Mouse (Mus musculus) neural tube, embryonic 14.5 days (tissue): ENCODE data around the gene Ate1. TPM values are rescaled to one million over a fixed set of nuclear protein-coding genes. Genes with fewer than 3 reads are reported as not detected.
"Not testable (repeated sequence)": the region's sequence is repeated elsewhere in the genome, so short reads cannot be mapped to it uniquely, and the experiment has no call there.

Experiments
- ATAC-seq: fragments of 200-750 bp; cut with Nextera tagmentation; 2 replicates; pipeline ENCODE4 v1.8.0; 2017; ENCODE audit warnings: low read depth, mild to moderate bottlenecking, moderate TSS enrichment, moderate library complexity
- H3K27ac ChIP-seq: fragments of 300-500 bp; sonication (generic); 2 replicates; pipeline ENCODE4 v1.5.1; 2014; ENCODE audit warnings: low read depth, mild to moderate bottlenecking, control low read depth, low read length, moderate library complexity, mixed read lengths
- H3K27me3 ChIP-seq: fragments of 300-500 bp; sonication (generic); 2 replicates; pipeline ENCODE4 v1.6.1; 2014; ENCODE audit warnings: low read length; ENCODE audit not compliant: control insufficient read depth, insufficient read depth
- H3K36me3 ChIP-seq: fragments of 300-500 bp; sonication (generic); 2 replicates; pipeline ENCODE4 v1.6.1; 2014; ENCODE audit warnings: low read length, mixed read lengths; ENCODE audit not compliant: control insufficient read depth, insufficient read depth
- H3K4me1 ChIP-seq: fragments of 300-500 bp; sonication (generic); 2 replicates; pipeline ENCODE4 v1.6.1; 2014; ENCODE audit warnings: low read length; ENCODE audit not compliant: control insufficient read depth, insufficient read depth
- H3K4me2 ChIP-seq: fragments of 300-500 bp; sonication (generic); 2 replicates; pipeline ENCODE4 v1.6.1; 2014; ENCODE audit warnings: mild to moderate bottlenecking, low read depth, low read length, control low read depth
- H3K4me3 ChIP-seq: fragments of 300-500 bp; sonication (generic); 2 replicates; pipeline ENCODE4 v1.5.1; 2014; ENCODE audit warnings: low read depth, low read length, control low read depth, mixed read lengths
- H3K9ac ChIP-seq: fragments of 300-500 bp; sonication (generic); replicated peaks from 2 replicates; pipeline ENCODE4 v1.6.1; 2014; ENCODE audit warnings: low read depth, mild to moderate bottlenecking, control low read depth, low read length, mixed read lengths
- H3K9me3 ChIP-seq: fragments of 300-500 bp; sonication (generic); 2 replicates; pipeline ENCODE4 v1.6.1; 2016; ENCODE audit warnings: low read length; ENCODE audit not compliant: control insufficient read depth
- WGBS: fragments of 180-500 bp; shearing (Covaris S2); extraction: QIAGEN DNeasy Blood & Tissue Kit; methylation state at CpG from one replicate; pipeline ENCODE4 v1.1.7; 2014; 5-methylcytosine and 5-hydroxymethylcytosine counted together
- polyA plus RNA-seq: library from polyadenylated mRNA; unstranded; fragments of >200 nt; fragmentation: Nextera tagmentation; extraction: Ambion mirVana; gene quantifications from 2 replicates; pipeline ENCODE4 v1.2.1, GENCODE M21; 2014

Gene Ate1
- polyA plus RNA-seq, 1 experiment from 2014 or later, result 121 TPM

- Histone ChIP-seq H3K4me1 (no peaks in the 10 kb centered on the region), H3K27ac (no peak overlapping the region), H3K9me3 (no peaks in the 10 kb centered on the region), H3K4me2 (no peak overlapping the region), H3K27me3 (no peaks in the 10 kb centered on the region), H3K36me3 (peaks cover 30% of the 10 kb centered on the region), H3K4me3 (no peak overlapping the region), H3K9ac (no peak overlapping the region)
- no peak for ATAC-seq
- WGBS, result 89% methylated on average over 4 of the region's 4 CpGs
Measured at GRCm38 (mm10) chr7:130535174-130535573, 15.0 kb upstream of the Ate1 start.

GRCm38 (mm10) chr7:130533316-130534260 lies 13.4 kb upstream of the Ate1 start:
- H3K4me1 ChIP-seq, result no peaks in the 10 kb centered on the region
- H3K27me3 ChIP-seq, result no peaks in the 10 kb centered on the region
- H3K4me3 ChIP-seq, result no peak overlapping the region
- H3K4me2 ChIP-seq, result no peak overlapping the region
- no peak overlapping the region for H3K27ac ChIP-seq
- ATAC-seq, result peak; percentile 54
- WGBS, result 50% methylated on average over 24 of the region's 25 CpGs
- no peaks in the 10 kb centered on the region for H3K9me3 ChIP-seq
- no peak overlapping the region for H3K9ac ChIP-seq
- peaks cover 20% of the 10 kb centered on the region for H3K36me3 ChIP-seq

- H3K36me3 ChIP-seq, H3K9me3 ChIP-seq, H3K4me3 ChIP-seq, ATAC-seq, H3K9ac ChIP-seq, H3K4me2 ChIP-seq, H3K4me1 ChIP-seq, H3K27me3 ChIP-seq, H3K27ac ChIP-seq: not testable (repeated sequence)
- WGBS, result 96% methylated on average over 14 of the region's 15 CpGs
Measured at GRCm38 (mm10) chr7:130531138-130531537, 11.0 kb upstream of the Ate1 start.

GRCm38 (mm10) chr7:130527306-130527705 lies 7.1 kb upstream of the Ate1 start:
- Histone ChIP-seq H3K4me1 (no peaks in the 10 kb centered on the region), H3K4me2 (no peak overlapping the region), H3K9ac (no peak overlapping the region), H3K27ac (no peak overlapping the region), H3K36me3 (peaks cover 6% of the 10 kb centered on the region; the same call in 1 of the 2 replicates), H3K9me3 (no peaks in the 10 kb centered on the region), H3K27me3 (no peaks in the 10 kb centered on the region), H3K4me3 (no peak overlapping the region)
- whole genome bisulfite sequencing, result 87% methylated on average over 9 of the region's 9 CpGs
- no peak for ATAC-seq

GRCm38 (mm10) chr7:130523451-130523850 lies 3.3 kb upstream of the Ate1 start:
- H3K9me3 ChIP-seq, result no peaks in the 10 kb centered on the region
- no peaks in the 10 kb centered on the region for H3K27me3 ChIP-seq
- ATAC-seq, result no peak
- H3K4me3 ChIP-seq, result no peak overlapping the region
- H3K4me1 ChIP-seq, result peaks cover 3% of the 10 kb centered on the region; the same call in 1 of the 2 replicates
- no peak overlapping the region for H3K9ac ChIP-seq
- no peak overlapping the region for H3K27ac ChIP-seq
- WGBS, result 92% methylated on average over 8 of the region's 8 CpGs
- no peak overlapping the region for H3K4me2 ChIP-seq
- H3K36me3 ChIP-seq, result no peaks in the 10 kb centered on the region

GRCm38 (mm10) chr7:130520812-130521422 lies 748 bp upstream of the Ate1 start:
- Histone ChIP-seq H3K4me1 (peaks cover 17% of the 10 kb centered on the region; the same call in 1 of the 2 replicates), H3K9ac (no peak overlapping the region), H3K36me3 (no peaks in the 10 kb centered on the region), H3K4me3 (no peak overlapping the region), H3K4me2 (no peak overlapping the region), H3K27me3 (no peaks in the 10 kb centered on the region), H3K9me3 (no peaks in the 10 kb centered on the region), H3K27ac (no peak overlapping the region)
- ATAC-seq, result no peak
- WGBS, result 90% methylated on average over 14 of the region's 14 CpGs

GRCm38 (mm10) chr7:130519096-130520048 lies 797 bp downstream of the Ate1 start:
- peak; percentile 98 for ATAC-seq
- H3K27me3 ChIP-seq, result no peaks in the 10 kb centered on the region
- H3K36me3 ChIP-seq, result no peaks in the 10 kb centered on the region
- peaks cover 18% of the 10 kb centered on the region; the same call in 1 of the 2 replicates for H3K4me1 ChIP-seq
- H3K9me3 ChIP-seq, result no peaks in the 10 kb centered on the region
- peak overlapping the region; percentile 87 for H3K4me3 ChIP-seq
- H3K27ac ChIP-seq, result peak overlapping the region; percentile 95
- H3K4me2 ChIP-seq, result peak overlapping the region; percentile 79
- under 1% methylated on average over 90 of the region's 90 CpGs for WGBS
- peak overlapping the region; percentile 86 for H3K9ac ChIP-seq

GRCm38 (mm10) chr7:130518213-130519095 lies 1.7 kb downstream of the Ate1 start:
- peaks cover 18% of the 10 kb centered on the region; the same call in 1 of the 2 replicates for H3K4me1 ChIP-seq

More at GRCm38 (mm10) chr7:130518213-130519095, 1.7 kb downstream of the Ate1 start:
- H3K4me2 ChIP-seq, result peak overlapping the region; percentile 79
- peak overlapping the region; percentile 86 for H3K9ac ChIP-seq
- 41% methylated on average over 26 of the region's 26 CpGs for WGBS
- no peaks in the 10 kb centered on the region for H3K9me3 ChIP-seq
- no peak for ATAC-seq
- H3K27ac ChIP-seq, result peak overlapping the region; percentile 95
- no peaks in the 10 kb centered on the region for H3K36me3 ChIP-seq
- no peaks in the 10 kb centered on the region for H3K27me3 ChIP-seq
- H3K4me3 ChIP-seq, result peak overlapping the region; percentile 87
